ENCODE assay signal across 16 mouse cellular contexts in the genomic region with DNA sequence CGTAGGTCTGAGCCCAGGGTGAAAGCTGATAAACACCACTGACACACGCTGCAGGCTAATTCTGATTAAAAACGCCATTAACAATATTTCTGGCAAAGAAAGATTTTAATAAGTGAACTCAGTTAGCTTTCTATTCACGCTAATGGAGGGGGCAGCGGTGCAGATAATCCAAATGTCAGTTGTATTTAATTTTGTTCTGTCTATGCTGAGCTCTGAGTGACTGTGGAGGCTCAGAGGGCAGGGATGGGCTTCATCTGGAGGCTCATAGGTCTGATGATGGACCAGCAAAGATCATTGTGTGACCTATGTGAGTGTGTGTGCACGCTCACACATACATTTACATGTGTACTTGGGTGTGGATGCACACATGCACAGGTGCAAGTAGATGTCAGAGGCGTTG.
"Had no signal": no experiment of that assay in that cellular context is flagged by ENCODE, and none has a peak within 500 bp of the region (broad histone marks: within the 10 kb centered on the region; RNA-seq: fewer than 3 reads in every experiment).

No protein-coding gene starts in this region.

- ATAC-seq: intestine, postnatal 0 days had no signal

- H3K9ac ChIP-seq: kidney, embryonic 15.5 days; liver, embryonic 13.5 days; midbrain, embryonic 12.5 days; stomach, embryonic 15.5 days had no signal

- DNase-seq: kidney, adult 8-10 months; kidney, postnatal 10 days; kidney, postnatal 36 days; layer of hippocampus, postnatal 36 days; liver, embryonic 13.5 days; lung, adult 2 months; lung, postnatal 14 days; lung, postnatal 4 days; right cerebral cortex, postnatal 25 days; spleen, adult 18-20 months; thymus, postnatal 25 days had no signal

- H3K4me1 ChIP-seq: liver, embryonic 13.5 days; midbrain, embryonic 12.5 days; stomach, embryonic 15.5 days had no signal

- H3K9me3 ChIP-seq: kidney, embryonic 15.5 days; midbrain, embryonic 12.5 days; stomach, embryonic 15.5 days had no signal

- H3K27ac ChIP-seq: kidney, embryonic 15.5 days; left cerebral cortex, adult 2 months; liver, embryonic 13.5 days; midbrain, embryonic 12.5 days; stomach, embryonic 15.5 days had no signal

- H3K36me3 ChIP-seq: kidney, embryonic 15.5 days; liver, embryonic 13.5 days; midbrain, embryonic 12.5 days; stomach, embryonic 15.5 days had no signal

- H3K4me3 ChIP-seq: kidney, embryonic 15.5 days; left cerebral cortex, adult 2 months; liver, embryonic 13.5 days; midbrain, embryonic 12.5 days; stomach, embryonic 15.5 days had no signal

- H3K27me3 ChIP-seq: kidney, embryonic 15.5 days; liver, embryonic 13.5 days; midbrain, embryonic 12.5 days; stomach, embryonic 15.5 days had no signal

- H3K4me2 ChIP-seq: kidney, embryonic 15.5 days; liver, embryonic 13.5 days; midbrain, embryonic 12.5 days; stomach, embryonic 15.5 days had no signal
